Mouse (Mus musculus) midbrain, embryonic 16.5 days (tissue): ENCODE data around the gene Apoo. TPM values are rescaled to one million over a fixed set of nuclear protein-coding genes. Genes with fewer than 3 reads are reported as not detected.

Experiments used
- microRNA-seq: library from miRNA; unstranded; fragments of <30 nt; microRNA quantifications from one replicate; pipeline ENCODE4, GENCODE M21; 2017
- polyA plus RNA-seq: library from polyadenylated mRNA; unstranded; fragments of >200 nt; fragmentation: Nextera tagmentation; extraction: Ambion mirVana; gene quantifications from 2 replicates; pipeline ENCODE4 v1.2.1, GENCODE M21; 2015

The Apoo gene
- polyA plus RNA-seq, 1 experiment from 2014 or later = 122 TPM

Small RNA genes lying within 50 kb of the gene (microRNA-seq; reads per million reads assigned to microRNA genes)
- not detected for gene Gm44477

Other genes with a start within 250 kb of the Apoo start
- gene Zfx, start 243.4 kb upstream of the Apoo start, polyA plus RNA-seq = 18.2 and 19.3 TPM in 2 replicates
- 88.3 and 93.3 TPM in 2 replicates for gene Eif2s3x, start 154.3 kb upstream of the Apoo start, polyA plus RNA-seq
- gene Klhl15, start 132.5 kb upstream of the Apoo start, polyA plus RNA-seq = 9.3 and 9.7 TPM in 2 replicates
- gene Fam90a1b, start 340 bp upstream of the Apoo start, polyA plus RNA-seq = 0.09 and 0.10 TPM in 2 replicates
- gene Maged1, start 175.0 kb downstream of the Apoo start, polyA plus RNA-seq = 1,073 and 1,116 TPM in 2 replicates